Mouse (Mus musculus): ENCODE results near the gene Pick1. TPM values are rescaled to one million over a fixed set of nuclear protein-coding genes. Genes with fewer than 3 reads are reported as not detected.

Pick1 gene
- polyA plus RNA-seq (2012; rRNA removed): 33.0 and 33.9 TPM in 2 replicates

DNA sequence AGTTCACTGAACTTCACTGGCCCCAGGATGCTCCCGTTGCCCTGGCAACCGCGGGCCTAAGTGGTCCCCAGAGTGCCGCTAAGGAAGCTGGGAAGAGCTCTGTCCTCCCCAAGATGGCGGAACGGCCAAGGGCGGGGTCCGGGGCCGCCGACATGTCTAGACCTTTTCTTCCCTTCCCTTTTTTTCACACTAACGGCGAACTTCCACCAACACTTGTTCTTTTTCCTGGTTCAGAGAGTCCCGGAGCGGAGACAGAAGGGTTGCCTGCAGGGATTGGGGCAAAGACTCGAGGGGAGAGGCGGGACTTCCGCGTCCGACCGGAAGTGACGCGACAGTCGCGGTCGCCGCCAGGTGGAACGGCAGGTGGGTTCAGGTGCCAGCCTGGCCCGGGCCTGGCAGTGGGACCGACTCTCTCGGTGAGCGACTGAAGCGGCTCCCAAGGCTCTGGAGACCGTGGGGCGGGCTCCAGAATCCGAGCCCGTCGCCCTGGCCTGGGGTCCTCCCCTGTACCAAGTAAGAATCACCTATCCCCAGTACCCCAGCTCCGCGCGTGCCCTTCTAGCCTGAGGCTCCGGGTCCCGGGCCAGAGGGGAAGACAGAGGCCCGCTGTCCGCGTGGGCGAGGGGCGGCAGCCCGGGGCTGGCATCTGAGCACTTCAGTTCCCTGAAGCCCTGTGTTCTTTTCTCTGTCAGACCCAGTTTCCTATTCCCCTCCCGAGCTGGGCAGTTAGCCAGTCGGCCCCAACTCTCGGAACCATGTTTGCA, at the start of gene Pick1, which contains the start of gene Gm49486:
Gene Pick1, plus strand, starts transcription at position 116 of the 764 bp plus-strand sequence.
Gene Gm49486, plus strand, starts transcription at position 334 of the 764 bp plus-strand sequence.
- no peak for DNase-seq (ENCODE audit: low read depth)

GRCm38 (mm10) chr15:79185213-79185612, 43.8 kb upstream of the Pick1 start:
- DNase-seq (ENCODE audit: low read depth): no peak

DNA sequence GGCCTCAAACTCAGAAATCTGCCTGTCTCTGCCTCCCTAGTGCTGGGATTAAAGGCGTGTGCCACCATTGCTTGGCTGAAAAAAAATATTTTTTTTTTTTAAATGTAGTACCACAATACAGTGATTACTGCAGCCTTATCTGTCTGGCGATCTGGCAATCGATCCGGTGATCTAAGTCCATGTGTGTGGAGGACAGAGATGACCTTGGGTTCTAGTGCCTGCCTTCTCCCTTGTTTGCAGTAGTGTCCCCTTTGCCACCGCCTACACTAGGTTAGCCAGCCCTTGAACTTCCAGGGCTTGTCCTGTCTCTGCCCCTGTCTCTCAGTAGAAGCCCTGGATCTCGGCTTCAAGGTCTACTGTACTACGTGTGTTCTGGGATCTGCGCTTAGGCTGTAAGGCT, 41.2 kb upstream of the Pick1 start:
- DNase-seq (ENCODE audit: low read depth): no peak

DNA sequence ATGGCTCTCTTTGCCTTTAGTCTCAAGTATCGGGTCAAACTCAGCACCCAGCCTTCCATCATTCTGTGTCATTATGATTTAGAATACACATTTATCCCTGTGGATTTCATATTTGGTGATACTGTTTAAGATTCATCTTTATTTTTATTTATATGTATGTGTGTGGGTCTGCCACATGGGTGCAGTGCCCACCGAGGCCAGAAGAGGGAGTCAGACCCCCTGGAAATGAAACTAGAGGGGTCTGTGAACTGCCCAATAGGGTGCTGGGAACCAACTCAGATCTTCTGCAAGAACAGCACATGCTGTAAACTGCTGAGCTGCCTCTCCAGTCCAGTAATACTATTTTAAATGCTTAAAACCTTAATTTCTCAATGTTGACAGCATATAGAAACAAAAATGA, 37.5 kb upstream of the Pick1 start:
- DNase-seq (ENCODE audit: low read depth): no peak

- no peak for DNase-seq (ENCODE audit: low read depth)
These were observed 36.5 kb upstream of the Pick1 start for GRCm38 (mm10) chr15:79192450-79192849.

GRCm38 (mm10) chr15:79192885-79193845, 35.8 kb upstream of the Pick1 start:
- DNase-seq (ENCODE audit: low read depth): no peak

GRCm38 (mm10) chr15:79194048-79194447, 34.9 kb upstream of the Pick1 start:
- no peak for DNase-seq (ENCODE audit: low read depth)

DNA sequence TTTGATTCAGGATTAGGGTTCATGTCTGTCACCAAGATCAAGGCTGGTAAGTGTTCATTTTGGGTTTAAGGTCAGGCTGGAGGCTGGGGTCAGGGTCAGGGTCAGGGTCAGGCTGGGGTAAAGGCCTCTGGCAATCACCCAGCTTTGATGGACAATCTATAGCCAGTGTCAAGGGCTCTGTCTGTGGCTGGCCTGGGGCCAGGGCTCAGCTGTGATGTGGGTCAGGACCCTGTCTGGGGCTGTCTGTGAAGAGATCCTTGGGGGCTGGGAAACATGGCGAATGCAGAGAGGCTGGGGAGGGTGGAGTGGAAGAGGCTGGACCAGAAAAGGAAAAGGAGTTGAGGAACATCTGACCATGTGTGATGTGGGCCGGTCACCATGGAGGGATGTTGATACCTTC, 34.0 kb upstream of the Pick1 start:
- DNase-seq (ENCODE audit: low read depth): no peak

GRCm38 (mm10) chr15:79195492-79195891, 33.5 kb upstream of the Pick1 start:
- no peak for DNase-seq (ENCODE audit: low read depth)

GRCm38 (mm10) chr15:79199390-79199976, 29.5 kb upstream of the Pick1 start:
- no peak for DNase-seq (ENCODE audit: low read depth)

DNA sequence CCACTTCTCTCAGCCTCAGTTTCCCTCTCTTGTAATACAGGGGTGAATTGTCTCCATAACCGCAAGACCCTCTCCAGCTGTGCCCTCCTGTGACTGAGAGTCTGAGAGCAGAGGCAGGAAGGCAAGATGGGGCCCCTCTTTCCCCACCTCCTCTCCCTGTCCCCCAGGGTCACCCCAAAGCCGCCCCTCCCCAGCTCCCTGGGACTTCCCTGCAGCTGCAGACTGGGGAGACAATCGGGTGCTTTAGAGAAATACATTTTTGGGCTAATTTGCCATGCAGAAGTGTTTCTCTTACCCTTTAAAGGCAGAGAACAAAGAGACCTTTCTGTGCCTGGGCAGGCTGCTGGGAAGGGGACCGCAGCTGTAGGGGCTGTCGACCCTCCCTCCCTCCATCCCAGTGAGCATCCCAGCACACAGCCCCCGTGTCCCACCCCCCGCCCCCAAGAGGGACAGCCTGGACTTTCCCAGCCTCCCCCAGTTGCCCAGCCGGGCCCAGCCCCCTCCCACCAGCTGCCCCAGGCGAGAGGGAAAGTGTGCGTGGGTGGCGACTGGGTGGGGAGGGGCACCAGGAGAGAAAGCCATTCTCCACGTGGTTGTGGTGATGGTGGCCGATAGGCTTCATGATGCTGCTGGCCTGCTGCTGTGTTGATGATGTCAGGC, 27.4 kb upstream of the Pick1 start:
- DNase-seq (ENCODE audit: low read depth): no peak

DNA sequence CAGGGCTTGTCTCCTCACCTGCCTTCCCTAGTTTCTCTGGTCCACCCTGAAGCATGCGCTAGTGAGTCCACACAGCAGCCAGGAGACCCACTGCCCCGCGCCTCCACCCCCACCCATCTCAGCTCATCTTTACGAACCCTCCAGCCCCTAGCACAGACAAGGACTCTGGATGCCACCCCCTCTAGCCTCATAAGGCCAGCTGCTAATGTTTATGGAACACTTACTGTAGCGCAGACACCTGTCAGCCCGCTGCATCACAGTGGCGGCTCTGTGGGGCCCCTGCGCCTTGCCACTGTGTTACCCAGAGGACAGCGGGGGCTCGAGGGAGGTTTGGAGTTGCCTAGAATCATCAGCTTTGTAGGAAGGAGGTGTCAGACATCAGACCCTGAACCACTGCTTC, 26.4 kb upstream of the Pick1 start:
- DNase-seq (ENCODE audit: low read depth): no peak

GRCm38 (mm10) chr15:79208211-79208610, 20.8 kb upstream of the Pick1 start:
- DNase-seq (ENCODE audit: low read depth): no peak

DNA sequence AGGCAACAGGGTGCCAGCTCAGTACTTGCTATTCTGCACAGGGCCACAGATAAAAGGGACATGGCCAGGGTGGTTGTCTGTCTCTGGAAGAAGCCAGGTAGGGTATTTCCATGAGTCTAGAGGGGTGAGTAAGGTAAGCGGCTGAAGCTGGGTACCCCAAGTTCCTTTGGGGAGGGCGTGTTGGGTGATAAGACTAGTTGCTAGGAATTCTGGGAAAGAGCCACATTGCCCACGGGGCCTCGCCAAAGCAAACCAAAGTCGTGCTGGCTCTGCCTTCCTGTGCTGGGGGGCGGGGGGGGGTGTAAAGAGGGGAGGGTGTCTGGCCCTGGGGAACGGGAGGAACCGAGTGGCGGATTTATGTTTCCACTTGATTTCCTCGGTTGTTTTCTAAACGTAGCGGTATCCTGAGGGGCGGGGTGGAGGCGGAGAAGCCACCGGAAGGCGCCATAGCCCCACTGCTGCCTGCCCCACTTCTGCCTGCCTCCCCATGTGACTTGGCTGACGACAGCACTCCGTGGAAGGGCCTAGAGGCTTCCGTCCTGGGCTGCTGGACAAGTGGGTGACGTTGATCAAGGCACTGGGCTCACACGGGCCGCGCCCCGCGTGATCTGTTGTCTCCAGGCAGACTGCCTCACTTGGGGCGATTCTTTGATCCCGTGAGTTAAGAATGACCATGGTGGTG, 20.1 kb upstream of the Pick1 start:
- no peak for DNase-seq (ENCODE audit: low read depth)

DNA sequence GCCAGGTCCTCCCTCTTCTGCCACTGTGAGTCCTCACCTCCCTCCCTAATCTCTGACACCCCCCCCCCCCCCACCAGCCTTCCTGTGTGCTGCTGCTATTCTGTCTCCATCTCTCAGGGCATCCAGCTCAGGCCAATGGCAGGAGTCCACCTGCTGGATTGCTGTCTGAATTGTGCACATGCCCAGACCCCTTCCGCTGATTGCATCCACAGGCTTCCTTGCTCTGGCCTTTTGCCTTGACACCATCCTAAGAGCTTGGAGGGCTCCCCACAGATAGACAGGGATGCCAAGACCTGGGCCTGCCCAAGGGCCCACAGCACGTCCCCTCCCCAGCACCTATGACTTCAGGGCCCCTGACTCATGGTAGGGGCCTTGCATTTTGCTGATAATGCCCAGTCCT, 18.6 kb upstream of the Pick1 start:
- DNase-seq (ENCODE audit: low read depth): no peak

- DNase-seq (ENCODE audit: low read depth): no peak
These were observed 16.1 kb upstream of the Pick1 start for GRCm38 (mm10) chr15:79212750-79213446.

GRCm38 (mm10) chr15:79213591-79213990, 15.4 kb upstream of the Pick1 start:
- DNase-seq (ENCODE audit: low read depth): no peak

DNA sequence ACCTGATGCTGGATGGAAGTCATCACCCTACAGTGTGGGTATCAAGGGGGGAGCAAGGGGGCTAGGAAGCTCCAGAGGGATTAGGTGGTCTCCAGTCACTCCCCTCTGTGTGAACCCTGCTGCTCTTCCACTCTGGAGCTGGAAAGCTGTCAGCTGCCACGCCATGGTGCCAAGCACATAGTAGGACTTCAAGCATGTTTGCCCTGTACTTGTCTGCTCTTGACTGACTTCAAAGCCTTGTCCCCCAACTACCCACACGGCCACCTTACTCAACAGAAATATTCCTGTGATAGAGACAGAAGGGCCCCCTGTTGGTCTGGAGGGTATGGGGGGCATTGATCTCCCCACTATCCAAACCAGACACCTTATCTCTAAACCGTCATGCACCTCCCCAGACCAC, 12.8 kb upstream of the Pick1 start:
- no peak for DNase-seq (ENCODE audit: low read depth)

DNA sequence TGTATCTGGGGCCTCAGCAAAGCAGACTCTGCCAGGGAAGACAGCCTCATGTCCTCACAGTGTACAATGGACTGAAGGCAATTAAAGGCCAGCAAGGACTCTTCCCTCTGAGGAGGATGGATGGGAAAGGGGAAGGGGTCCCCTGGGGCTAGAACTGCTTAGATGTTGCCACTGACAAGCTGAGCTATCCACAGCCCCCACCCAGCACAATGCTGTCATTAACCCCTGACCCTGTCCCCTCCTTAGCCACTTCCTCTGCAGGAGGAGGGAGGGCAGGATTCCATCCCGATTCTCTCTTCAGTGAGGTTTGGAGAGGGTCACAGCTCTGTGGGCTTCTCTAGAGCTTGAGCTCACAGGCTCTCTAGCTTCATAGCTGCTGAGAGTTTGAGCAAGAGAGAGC, 9.4 kb upstream of the Pick1 start:
- no peak for DNase-seq (ENCODE audit: low read depth)

DNA sequence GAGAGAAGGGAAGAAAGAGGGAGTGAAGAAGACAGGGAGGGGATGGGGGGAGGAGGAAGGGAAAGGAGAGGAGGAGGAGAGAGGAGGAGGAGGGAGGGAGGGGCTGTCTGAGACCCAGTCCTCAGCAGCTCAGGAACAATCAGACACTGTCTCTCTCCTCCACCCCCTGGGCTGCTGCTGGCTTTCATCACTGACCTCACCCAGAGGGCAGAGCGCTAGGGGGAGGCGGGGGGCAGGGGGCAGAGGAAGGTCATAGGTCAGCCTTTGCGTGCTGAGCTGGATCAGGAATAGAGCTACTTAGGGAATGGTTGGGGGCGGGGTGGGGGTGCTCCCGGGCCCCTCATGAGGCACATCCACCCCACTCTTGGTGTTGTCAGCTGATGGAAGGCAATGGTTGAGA, 5.3 kb upstream of the Pick1 start:
- no peak for DNase-seq (ENCODE audit: low read depth)

DNA sequence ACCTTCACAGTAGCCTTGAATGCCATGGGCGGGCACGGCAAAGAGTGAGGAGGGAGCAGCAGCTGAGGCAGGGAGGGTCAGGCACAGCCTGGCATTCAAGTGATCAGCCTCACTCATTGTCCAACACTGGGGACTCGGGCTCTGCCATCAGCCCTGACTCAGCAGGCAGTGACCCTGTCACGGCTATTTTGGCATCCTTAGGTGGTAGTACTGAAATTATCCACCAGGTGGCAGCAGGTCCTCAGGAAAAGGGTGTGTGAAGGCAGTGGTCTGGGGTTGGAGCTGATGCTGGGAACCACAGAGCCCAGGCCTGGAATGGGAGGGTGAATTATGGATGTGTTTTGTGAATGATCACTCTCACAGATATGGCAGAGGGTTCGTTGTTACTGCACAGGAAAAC, 4.3 kb upstream of the Pick1 start:
- no peak for DNase-seq (ENCODE audit: low read depth)

Measured in gonadal fat pad, adult 2 months (tissue).